Mouse (Mus musculus) forebrain, embryonic 16.5 days (tissue): ENCODE measurements around the gene Samd1. TPM values are rescaled to one million over a fixed set of nuclear protein-coding genes. Genes with fewer than 3 reads are reported as not detected.

ENCODE experiments used
- ATAC-seq: fragments of 200-750 bp; cut with Nextera tagmentation; 2 replicates; pipeline ENCODE4 v1.8.0; 2017; ENCODE audit warnings: mild to moderate bottlenecking, moderate library complexity
- H3K27ac ChIP-seq: fragments of 300-500 bp; sonication (generic); 2 replicates; pipeline ENCODE4 v1.5.1; 2014; ENCODE audit warnings: low read length, control low read depth
- H3K27me3 ChIP-seq: fragments of 300-500 bp; sonication (generic); replicated peaks from 2 replicates; pipeline ENCODE4 v1.6.1; 2014; ENCODE audit warnings: low read length; ENCODE audit not compliant: control insufficient read depth, insufficient read depth
- H3K36me3 ChIP-seq: fragments of 300-500 bp; sonication (generic); 2 replicates; pipeline ENCODE4 v1.6.1; 2014; ENCODE audit not compliant: control insufficient read depth, insufficient read depth
- H3K4me1 ChIP-seq: fragments of 300-500 bp; sonication (generic); replicated peaks from 2 replicates; pipeline ENCODE4 v1.6.1; 2014; ENCODE audit warnings: low read length; ENCODE audit not compliant: control insufficient read depth, insufficient read depth
- H3K4me2 ChIP-seq: fragments of 300-500 bp; sonication (generic); 2 replicates; pipeline ENCODE4 v1.6.1; 2014; ENCODE audit warnings: mild to moderate bottlenecking, low read length, control low read depth
- H3K4me3 ChIP-seq: fragments of 300-500 bp; sonication (generic); replicated peaks from 2 replicates; pipeline ENCODE4 v1.5.1; 2014; ENCODE audit warnings: mild to moderate bottlenecking, low read length, control low read depth
- H3K9ac ChIP-seq: fragments of 300-500 bp; sonication (generic); replicated peaks from 2 replicates; pipeline ENCODE4 v1.6.1; 2014; ENCODE audit warnings: low read depth, low read length, control low read depth
- H3K9me3 ChIP-seq: fragments of 300-500 bp; sonication (generic); 2 replicates; pipeline ENCODE4 v1.6.1; 2016; ENCODE audit warnings: low read length; ENCODE audit not compliant: control insufficient read depth
- WGBS: fragments of 180-500 bp; shearing (Covaris S2); extraction: QIAGEN DNeasy Blood & Tissue Kit; methylation state at CpG from one replicate; pipeline ENCODE4 v1.1.7; 2014; 5-methylcytosine and 5-hydroxymethylcytosine counted together
- polyA plus RNA-seq: library from polyadenylated mRNA; unstranded; fragments of >200 nt; fragmentation: Nextera tagmentation; extraction: Ambion mirVana; gene quantifications from 2 replicates; pipeline ENCODE4 v1.2.1, GENCODE M21; 2015

Samd1 gene
- polyA plus RNA-seq, 1 experiment from 2014 or later: 9.7 TPM

GRCm38 (mm10) chr8:83972150-83973120 lies 25.0 kb upstream of the Samd1 start, which contains the start of gene Prkaca:
TSS of gene Prkaca (plus strand) at chr8:83972993.
- H3K27ac ChIP-seq: peak within 1 kb of the TSS; percentile 68
- peaks cover 23% of the 10 kb centered on the region for H3K4me1 ChIP-seq
- peak within 1 kb of the TSS; percentile 89 for H3K4me3 ChIP-seq
- H3K36me3 ChIP-seq: no peaks in the 10 kb centered on the region
- under 1% methylated on average over 82 of the region's 94 CpGs for WGBS
- no peaks in the 10 kb centered on the region for H3K9me3 ChIP-seq
- peak; percentile 100 for ATAC-seq
- peak within 1 kb of the TSS; percentile 87 for H3K4me2 ChIP-seq
- no peaks in the 10 kb centered on the region for H3K27me3 ChIP-seq
- peak within 1 kb of the TSS; percentile 92 for H3K9ac ChIP-seq

GRCm38 (mm10) chr8:83973161-83974031 lies 24.1 kb upstream of the Samd1 start:
- H3K4me2 ChIP-seq: peak overlapping the region; percentile 87
- peak overlapping the region; percentile 92 for H3K9ac ChIP-seq
- H3K4me3 ChIP-seq: peak overlapping the region; percentile 89
- 3% methylated on average over 25 of the region's 37 CpGs for WGBS
- ATAC-seq: no peak; the same call in 1 of the 2 replicates
- H3K9me3 ChIP-seq: no peaks in the 10 kb centered on the region
- H3K36me3 ChIP-seq: no peaks in the 10 kb centered on the region
- H3K27me3 ChIP-seq: no peaks in the 10 kb centered on the region
- no peak overlapping the region for H3K27ac ChIP-seq
- peaks cover 29% of the 10 kb centered on the region for H3K4me1 ChIP-seq

GRCm38 (mm10) chr8:83974521-83974920 lies 23.0 kb upstream of the Samd1 start:
- Histone ChIP-seq H3K9ac (no peak overlapping the region), H3K4me3 (no peak overlapping the region), H3K4me1 (peaks cover 29% of the 10 kb centered on the region), H3K36me3 (no peaks in the 10 kb centered on the region), H3K4me2 (peak overlapping the region; percentile 87; the same call in 1 of the 2 replicates), H3K27me3 (no peaks in the 10 kb centered on the region), H3K27ac (no peak overlapping the region), H3K9me3 (no peaks in the 10 kb centered on the region)
- no peak for ATAC-seq
- 72% methylated on average over 4 of the region's 4 CpGs for WGBS

GRCm38 (mm10) chr8:83976101-83976630 lies 21.3 kb upstream of the Samd1 start:
- Histone ChIP-seq H3K9ac (no peak overlapping the region), H3K4me2 (no peak overlapping the region), H3K4me1 (peaks cover 29% of the 10 kb centered on the region), H3K9me3 (no peaks in the 10 kb centered on the region), H3K4me3 (no peak overlapping the region), H3K27me3 (no peaks in the 10 kb centered on the region), H3K36me3 (peaks cover under 1% of the 10 kb centered on the region; the same call in 1 of the 2 replicates), H3K27ac (no peak overlapping the region)
- ATAC-seq: no peak
- 76% methylated on average over 4 of the region's 4 CpGs for WGBS

- ATAC-seq: no peak
- no peak overlapping the region for H3K9ac ChIP-seq
- H3K4me1 ChIP-seq: peaks cover 24% of the 10 kb centered on the region
- H3K4me3 ChIP-seq: no peak overlapping the region
- no peak overlapping the region for H3K27ac ChIP-seq
- no peaks in the 10 kb centered on the region for H3K27me3 ChIP-seq
- H3K36me3 ChIP-seq: peaks cover 8% of the 10 kb centered on the region
- 83% methylated on average over 5 of the region's 5 CpGs for WGBS
- no peak overlapping the region for H3K4me2 ChIP-seq
- H3K9me3 ChIP-seq: no peaks in the 10 kb centered on the region
Measured at GRCm38 (mm10) chr8:83976779-83977350, 20.6 kb upstream of the Samd1 start.

GRCm38 (mm10) chr8:83977646-83978045 lies 19.8 kb upstream of the Samd1 start:
- no peak overlapping the region for H3K9ac ChIP-seq
- no peaks in the 10 kb centered on the region for H3K9me3 ChIP-seq
- no peak overlapping the region for H3K4me3 ChIP-seq
- H3K27me3 ChIP-seq: no peaks in the 10 kb centered on the region
- no peak for ATAC-seq
- peaks cover 13% of the 10 kb centered on the region for H3K36me3 ChIP-seq
- H3K27ac ChIP-seq: no peak overlapping the region
- 60% methylated on average over 6 of the region's 6 CpGs for WGBS
- H3K4me1 ChIP-seq: peaks cover 21% of the 10 kb centered on the region
- no peak overlapping the region for H3K4me2 ChIP-seq

- Histone ChIP-seq H3K4me1 (peaks cover 21% of the 10 kb centered on the region), H3K9ac (no peak overlapping the region), H3K4me3 (no peak overlapping the region), H3K27me3 (no peaks in the 10 kb centered on the region), H3K4me2 (no peak overlapping the region), H3K27ac (no peak overlapping the region), H3K36me3 (peaks cover 14% of the 10 kb centered on the region), H3K9me3 (no peaks in the 10 kb centered on the region)
- no peak for ATAC-seq
- 69% methylated on average over 9 of the region's 9 CpGs for WGBS
Measured at GRCm38 (mm10) chr8:83978200-83978599, 19.3 kb upstream of the Samd1 start.

GRCm38 (mm10) chr8:83980250-83980649 lies 17.2 kb upstream of the Samd1 start:
- ATAC-seq: no peak
- Histone ChIP-seq H3K4me2 (no peak overlapping the region), H3K27me3 (no peaks in the 10 kb centered on the region), H3K27ac (no peak overlapping the region), H3K9me3 (no peaks in the 10 kb centered on the region), H3K9ac (no peak overlapping the region), H3K36me3 (peaks cover 23% of the 10 kb centered on the region), H3K4me3 (no peak overlapping the region), H3K4me1 (peaks cover 6% of the 10 kb centered on the region)
- WGBS: 96% methylated on average over 1 of the region's 1 CpGs
